Mouse (Mus musculus) heart, adult 2 months (tissue): ENCODE results near the gene B3gat1. TPM values are rescaled to one million over a fixed set of nuclear protein-coding genes. Genes with fewer than 3 reads are reported as not detected.

ENCODE experiments used
- DNase-seq, 2 experiments: peaks; one replicate each; pipeline ENCODE4 v3.0.0; 2021
- H3K27ac ChIP-seq: fragments of 200-600 bp; 2 replicates; pipeline ENCODE4 v1.8.1; 2022
- H3K27me3 ChIP-seq: fragments of 200-500 bp; 2 replicates; pipeline ENCODE4 v1.6.1; 2012; ENCODE audit warnings: mild to moderate bottlenecking, low read length, inconsistent platforms, mixed read lengths; ENCODE audit not compliant: control insufficient read depth, insufficient read depth
- H3K36me3 ChIP-seq: fragments of 200-500 bp; 2 replicates; pipeline ENCODE4 v1.6.1; 2012; ENCODE audit warnings: low read length, inconsistent platforms; ENCODE audit not compliant: control insufficient read depth, insufficient read depth
- H3K4me1 ChIP-seq: fragments of 200-500 bp; 2 replicates; pipeline ENCODE4 v1.6.1; 2011; ENCODE audit warnings: low read length; ENCODE audit not compliant: control insufficient read depth, insufficient read depth
- H3K4me3 ChIP-seq: fragments of 200-600 bp; 2 replicates; pipeline ENCODE4 v1.8.1; 2022
- H3K79me2 ChIP-seq: fragments of 200-500 bp; replicated peaks from 2 replicates; pipeline ENCODE4 v1.6.1; 2012; ENCODE audit warnings: mild to moderate bottlenecking, inconsistent platforms, low read length, moderate library complexity, mixed read lengths; ENCODE audit not compliant: control insufficient read depth, insufficient read depth
- H3K9ac ChIP-seq: fragments of 200-500 bp; 2 replicates; pipeline ENCODE4 v1.6.1; 2012; ENCODE audit warnings: low read depth, mild to moderate bottlenecking, control low read depth, inconsistent platforms, low read length, mixed read lengths
- CTCF ChIP-seq: fragments of 200-600 bp; IDR thresholded peaks from 2 replicates; pipeline ENCODE4 v1.8.1; 2022; ENCODE audit warnings: antibody characterized with exemption, mild to moderate bottlenecking, moderate library complexity
- EP300 ChIP-seq: fragments of 200-500 bp; IDR thresholded peaks from 2 replicates; pipeline ENCODE4 v1.6.1; 2011; ENCODE audit warnings: low read depth, low read length, control low read depth; ENCODE audit not compliant: insufficient read depth
- POLR2A ChIP-seq: fragments of 200-500 bp; IDR thresholded peaks from 2 replicates; pipeline ENCODE4 v1.6.1; 2011; ENCODE audit warnings: mild to moderate bottlenecking, low read depth, low read length, control low read depth; ENCODE audit not compliant: insufficient read depth
- WGBS: fragments of 180-500 bp; shearing (Covaris S2); methylation state at CpG from one replicate; pipeline ENCODE4 v1.1.7; 2018; 5-methylcytosine and 5-hydroxymethylcytosine counted together
- intact Hi-C: fragments of 180-260 bp; cut with DNase I; formaldehyde crosslinking; loops from one replicate; pipeline ENCODE4 v1.15.1; 2025
- polyA plus RNA-seq: library from polyadenylated mRNA; depleted of rRNA; stranded (reverse); fragments of >200 nt; gene quantifications from 2 replicates; pipeline ENCODE4 v1.2.3, GENCODE M21; 2012; rRNA removed
- total RNA-seq, 2 experiments: library from RNA; stranded (reverse); gene quantifications; 2 replicates each; pipeline ENCODE4 v1.2.3; 2021

B3gat1 gene
- total and polyA plus RNA-seq, 3 experiments = not detected

DNA sequence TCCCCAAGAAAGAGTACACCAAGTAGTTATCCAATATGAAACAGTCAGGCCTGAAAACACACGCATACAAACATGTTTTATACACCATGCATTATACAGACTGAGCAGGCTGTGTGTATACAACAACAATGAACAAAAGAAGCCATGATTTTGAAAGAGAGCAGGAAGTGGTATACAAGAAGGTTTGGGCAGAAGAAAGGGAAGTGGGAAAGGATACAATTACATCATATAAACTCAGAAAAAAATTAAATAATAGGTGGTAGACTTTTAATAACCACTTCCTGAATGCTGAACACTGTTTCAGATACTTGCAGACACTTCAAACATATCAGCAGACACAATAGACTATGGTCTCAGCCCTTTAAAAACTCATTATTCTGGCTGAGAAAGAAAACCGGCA, 75.2 kb downstream of the B3gat1 start:
- Histone ChIP-seq H3K27ac (no peak overlapping the region), H3K36me3 (no peaks in the 10 kb centered on the region), H3K4me1 (no peaks in the 10 kb centered on the region), H3K79me2 (no peaks in the 10 kb centered on the region), H3K27me3 (no peaks in the 10 kb centered on the region), H3K4me3 (no peak overlapping the region), H3K9ac (no peak overlapping the region)
- no peak for DNase-seq
- TF ChIP-seq POLR2A = no peak
- no peak for TF ChIP-seq CTCF
- no peak for TF ChIP-seq EP300
- intact Hi-C loops = no loop called here
- 67% methylated on average over 2 of the region's 2 CpGs for whole genome bisulfite sequencing

Other genes with a start within 250 kb of the B3gat1 start
- gene Glb1l2, start 72.7 kb downstream of the B3gat1 start, total RNA-seq = under 1 TPM; 0.39 to 0.86 TPM
- gene Glb1l2, start 72.7 kb downstream of the B3gat1 start, polyA plus RNA-seq = 2.2 and 2.6 TPM in 2 replicates
- not detected for gene Glb1l3, start 127.2 kb downstream of the B3gat1 start, total RNA-seq
- not detected in 2 replicates for gene Glb1l3, start 127.2 kb downstream of the B3gat1 start, polyA plus RNA-seq
- not detected for gene Gm1110, start 189.4 kb downstream of the B3gat1 start, total RNA-seq
- gene Gm1110, start 189.4 kb downstream of the B3gat1 start, polyA plus RNA-seq = not detected in 2 replicates